Mouse (Mus musculus) limb, embryonic 14.5 days (tissue): ENCODE measurements at regions not wholly inside any gene's neighbourhood (a gene's known extent, or its start where the extent isn't known, plus 50 kb on each side); places are given as distances from the start of the nearest gene placed in this dataset.
A peak's percentile ranks its signal among the peaks of the same experiment; 100 is the strongest.

ENCODE experiments used
- ATAC-seq: fragments of 200-750 bp; cut with Nextera tagmentation; 2 replicates; pipeline ENCODE4 v1.8.0; 2017; ENCODE audit warnings: low read depth, moderate number of reproducible peaks, moderate TSS enrichment; ENCODE audit not compliant: low FRiP score
- DNase-seq: peaks from one replicate; pipeline ENCODE4 v3.0.0-alpha.2; 2015; ENCODE audit warnings: low spot score
- H3K27ac ChIP-seq: fragments of 300-500 bp; sonication (generic); replicated peaks from 2 replicates; pipeline ENCODE4 v1.5.1; 2014; ENCODE audit warnings: low read depth, mild to moderate bottlenecking, low read length, moderate library complexity, mixed read lengths
- H3K27me3 ChIP-seq: fragments of 300-500 bp; sonication (generic); 2 replicates; pipeline ENCODE4 v1.6.1; 2014; ENCODE audit warnings: low read length, mixed read lengths; ENCODE audit not compliant: control insufficient read depth, insufficient read depth
- H3K36me3 ChIP-seq: fragments of 300-500 bp; sonication (generic); 2 replicates; pipeline ENCODE4 v1.6.1; 2014; ENCODE audit warnings: mild to moderate bottlenecking, low read length, moderate library complexity, mixed read lengths; ENCODE audit not compliant: control insufficient read depth, insufficient read depth
- H3K4me1 ChIP-seq: fragments of 300-500 bp; sonication (generic); 2 replicates; pipeline ENCODE4 v1.6.1; 2014; ENCODE audit warnings: antibody characterized with exemption, low read length, mixed read lengths; ENCODE audit not compliant: control insufficient read depth, insufficient read depth
- H3K4me2 ChIP-seq: fragments of 300-500 bp; sonication (generic); replicated peaks from 2 replicates; pipeline ENCODE4 v1.6.1; 2014; ENCODE audit warnings: low read depth, mild to moderate bottlenecking, low read length, moderate library complexity; ENCODE audit not compliant: severe bottlenecking
- H3K4me3 ChIP-seq: fragments of 300-500 bp; sonication (generic); replicated peaks from 2 replicates; pipeline ENCODE4 v1.5.1; 2014; ENCODE audit warnings: low read length
- H3K9ac ChIP-seq: fragments of 300-500 bp; sonication (generic); 2 replicates; pipeline ENCODE4 v1.6.1; 2014; ENCODE audit warnings: mild to moderate bottlenecking, low read depth, low read length, moderate library complexity; ENCODE audit not compliant: severe bottlenecking
- H3K9me3 ChIP-seq: fragments of 300-500 bp; sonication (generic); 2 replicates; pipeline ENCODE4 v1.6.1; 2016; ENCODE audit warnings: low read length; ENCODE audit not compliant: control insufficient read depth
- POLR2A ChIP-seq: fragments of 200-500 bp; IDR thresholded peaks from 2 replicates; pipeline ENCODE4 v1.8.0; 2012; ENCODE audit warnings: inconsistent platforms, mild to moderate bottlenecking, moderate library complexity, borderline replicate concordance; ENCODE audit not compliant: insufficient read depth, insufficient read length; ENCODE audit errors: extremely low read depth
- WGBS: fragments of 180-500 bp; shearing (Covaris S2); extraction: QIAGEN DNeasy Blood & Tissue Kit; methylation state at CpG from one replicate; pipeline ENCODE4 v1.1.7; 2014; 5-methylcytosine and 5-hydroxymethylcytosine counted together

DNA sequence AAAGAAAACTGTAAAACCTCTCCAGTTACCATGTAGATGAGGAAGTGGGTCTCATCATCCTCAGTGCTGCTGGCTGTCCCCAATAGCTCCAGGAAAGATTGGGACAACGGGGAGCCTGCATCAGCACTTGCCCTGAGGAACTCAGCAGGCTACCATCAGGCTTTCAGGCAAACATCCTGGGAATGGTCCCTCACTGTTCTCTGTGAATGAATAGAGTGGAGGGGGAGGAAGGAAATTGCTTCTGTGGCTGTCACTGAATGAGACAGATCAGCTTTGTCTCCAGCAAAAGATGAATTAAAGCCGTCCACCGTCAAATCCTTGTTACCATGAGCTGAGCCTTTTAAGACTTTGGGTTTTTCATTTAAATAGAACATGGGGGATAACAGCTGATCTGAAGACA, 224.9 kb upstream of the Ercc4 start:
- DNase-seq: no peak
- no peak for ATAC-seq
- H3K27me3 ChIP-seq: no peaks in the 10 kb centered on the region

GRCm38 (mm10) chr16:12886127-12886526, 223.4 kb upstream of the Ercc4 start:
- H3K9ac ChIP-seq: no peak overlapping the region
- 86% methylated on average over 1 of the region's 1 CpGs for WGBS
- no peak for TF ChIP-seq POLR2A
- H3K27ac ChIP-seq: no peak overlapping the region
- H3K36me3 ChIP-seq: no peaks in the 10 kb centered on the region
- H3K4me3 ChIP-seq: no peak overlapping the region
- DNase-seq (peak; percentile 35), ATAC-seq (no peak)
- no peaks in the 10 kb centered on the region for H3K9me3 ChIP-seq
- no peaks in the 10 kb centered on the region for H3K4me1 ChIP-seq
- no peaks in the 10 kb centered on the region for H3K27me3 ChIP-seq
- no peak overlapping the region for H3K4me2 ChIP-seq

More for the DNA sequence above, 224.9 kb upstream of the Ercc4 start:
- no peak for TF ChIP-seq POLR2A
- Histone ChIP-seq H3K9ac (no peak overlapping the region), H3K4me1 (no peaks in the 10 kb centered on the region), H3K36me3 (no peaks in the 10 kb centered on the region), H3K4me3 (no peak overlapping the region), H3K9me3 (no peaks in the 10 kb centered on the region), H3K4me2 (no peak overlapping the region), H3K27ac (no peak overlapping the region)
- 23% methylated on average over 3 of the region's 3 CpGs for WGBS

GRCm38 (mm10) chr16:12887381-12887780, 222.1 kb upstream of the Ercc4 start:
- 61% methylated on average over 2 of the region's 2 CpGs for WGBS
- no peak overlapping the region for H3K4me2 ChIP-seq
- no peak for DNase-seq

GRCm38 (mm10) chr16:12890094-12890493, 219.4 kb upstream of the Ercc4 start:
- Histone ChIP-seq H3K36me3 (no peaks in the 10 kb centered on the region), H3K27me3 (no peaks in the 10 kb centered on the region), H3K9ac (no peak overlapping the region), H3K4me3 (no peak overlapping the region), H3K4me1 (no peaks in the 10 kb centered on the region), H3K4me2 (no peak overlapping the region), H3K9me3 (no peaks in the 10 kb centered on the region), H3K27ac (no peak overlapping the region)
- no peak for ATAC-seq
- no peak for DNase-seq
- 93% methylated on average over 1 of the region's 1 CpGs for WGBS
- no peak for TF ChIP-seq POLR2A

More at GRCm38 (mm10) chr16:12887381-12887780, 222.1 kb upstream of the Ercc4 start:
- ATAC-seq: no peak
- Histone ChIP-seq H3K27ac (no peak overlapping the region), H3K4me1 (no peaks in the 10 kb centered on the region), H3K9me3 (no peaks in the 10 kb centered on the region), H3K27me3 (no peaks in the 10 kb centered on the region), H3K36me3 (no peaks in the 10 kb centered on the region), H3K9ac (no peak overlapping the region), H3K4me3 (no peak overlapping the region)
- no peak for TF ChIP-seq POLR2A

DNA sequence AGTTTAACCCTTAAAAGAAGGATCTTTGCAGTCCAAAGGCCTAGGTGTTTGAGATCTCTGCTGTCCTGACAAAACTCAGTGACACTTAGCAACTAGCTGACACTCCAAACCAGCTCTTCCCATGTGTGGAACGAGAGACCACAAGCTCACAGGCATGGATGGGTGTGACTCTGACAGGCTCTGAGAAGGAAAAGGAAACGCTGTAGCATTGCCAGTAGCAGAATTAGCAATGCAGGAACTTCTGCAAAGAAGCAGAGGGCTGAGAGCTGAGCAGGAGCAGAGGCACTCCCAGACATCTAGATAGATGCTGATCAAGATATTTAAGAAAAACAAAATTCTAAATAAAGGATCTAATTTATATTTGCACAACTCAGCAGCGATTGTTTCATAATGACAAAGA, 218.9 kb upstream of the Ercc4 start:
- H3K27me3 ChIP-seq: no peaks in the 10 kb centered on the region
- WGBS: 71% methylated on average over 3 of the region's 3 CpGs
- H3K27ac ChIP-seq: no peak overlapping the region
- no peaks in the 10 kb centered on the region for H3K4me1 ChIP-seq
- no peaks in the 10 kb centered on the region for H3K9me3 ChIP-seq
- no peak overlapping the region for H3K4me3 ChIP-seq
- no peak overlapping the region for H3K9ac ChIP-seq
- no peak for ATAC-seq
- H3K36me3 ChIP-seq: no peaks in the 10 kb centered on the region
- DNase-seq: no peak
- no peak overlapping the region for H3K4me2 ChIP-seq
- TF ChIP-seq POLR2A: no peak

GRCm38 (mm10) chr16:12892658-12893305, 216.7 kb upstream of the Ercc4 start:
- Histone ChIP-seq H3K36me3 (no peaks in the 10 kb centered on the region), H3K27me3 (no peaks in the 10 kb centered on the region), H3K9me3 (no peaks in the 10 kb centered on the region), H3K9ac (no peak overlapping the region), H3K27ac (no peak overlapping the region), H3K4me2 (no peak overlapping the region), H3K4me3 (no peak overlapping the region), H3K4me1 (no peaks in the 10 kb centered on the region)
- ATAC-seq (no peak), DNase-seq (no peak)
- no peak for TF ChIP-seq POLR2A
- WGBS: 77% methylated on average over 7 of the region's 7 CpGs
